Mouse (Mus musculus) midbrain, postnatal 0 days (tissue): ENCODE measurements around the gene Zfp644. TPM values are rescaled to one million over a fixed set of nuclear protein-coding genes. Genes with fewer than 3 reads are reported as not detected.

Source experiments
- ATAC-seq: fragments of 200-750 bp; cut with Nextera tagmentation; 2 replicates; pipeline ENCODE4 v1.8.0; 2017; ENCODE audit warnings: moderate number of reproducible peaks, mild to moderate bottlenecking, moderate TSS enrichment, moderate library complexity; ENCODE audit not compliant: low FRiP score
- DNase-seq: peaks from one replicate; pipeline ENCODE4 v3.0.0-alpha.2; 2015; ENCODE audit warnings: low spot score
- H3K27ac ChIP-seq: fragments of 300-500 bp; sonication (generic); 2 replicates; pipeline ENCODE4 v1.5.1; 2014; ENCODE audit warnings: low read depth, mild to moderate bottlenecking, low read length, mixed read lengths
- H3K27me3 ChIP-seq: fragments of 300-500 bp; sonication (generic); 2 replicates; pipeline ENCODE4 v1.6.1; 2014; ENCODE audit warnings: low read length, control low read depth, mixed read lengths; ENCODE audit not compliant: insufficient read depth
- H3K36me3 ChIP-seq: fragments of 300-500 bp; sonication (generic); 2 replicates; pipeline ENCODE4 v1.6.1; 2014; ENCODE audit warnings: low read length, control low read depth, mixed read lengths; ENCODE audit not compliant: insufficient read depth
- H3K4me1 ChIP-seq: fragments of 300-500 bp; sonication (generic); 2 replicates; pipeline ENCODE4 v1.6.1; 2014; ENCODE audit warnings: mild to moderate bottlenecking, control low read depth, antibody characterized with exemption, low read length, mixed read lengths; ENCODE audit not compliant: insufficient read depth
- H3K4me2 ChIP-seq: fragments of 300-500 bp; sonication (generic); 2 replicates; pipeline ENCODE4 v1.6.1; 2014; ENCODE audit warnings: low read depth, mild to moderate bottlenecking, low read length, mixed read lengths; ENCODE audit not compliant: poor library complexity, severe bottlenecking
- H3K4me3 ChIP-seq: fragments of 300-500 bp; sonication (generic); 2 replicates; pipeline ENCODE4 v1.5.1; 2014; ENCODE audit warnings: low read depth, mild to moderate bottlenecking, low read length, moderate library complexity
- H3K9ac ChIP-seq: fragments of 300-500 bp; sonication (generic); replicated peaks from 2 replicates; pipeline ENCODE4 v1.6.1; 2014; ENCODE audit warnings: mild to moderate bottlenecking, low read length, moderate library complexity, mixed read lengths; ENCODE audit not compliant: poor library complexity, severe bottlenecking
- H3K9me3 ChIP-seq: fragments of 300-500 bp; sonication (generic); 2 replicates; pipeline ENCODE4 v1.6.1; 2016; ENCODE audit warnings: low read length, control low read depth
- CTCF ChIP-seq: IDR thresholded peaks from 2 replicates; pipeline ENCODE4 v1.5.1; 2016; ENCODE audit warnings: antibody characterized with exemption, mild to moderate bottlenecking
- WGBS: fragments of 180-500 bp; shearing (Covaris S2); extraction: QIAGEN DNeasy Blood & Tissue Kit; methylation state at CpG from one replicate; pipeline ENCODE4 v1.1.7; 2014; 5-methylcytosine and 5-hydroxymethylcytosine counted together
- polyA plus RNA-seq: library from polyadenylated mRNA; unstranded; fragments of >200 nt; fragmentation: Nextera tagmentation; extraction: Ambion mirVana; gene quantifications from 2 replicates; pipeline ENCODE4 v1.2.1, GENCODE M21; 2015
- total RNA-seq: library from RNA; depleted of rRNA; stranded (reverse); fragments of >200 nt; gene quantifications from 2 replicates; pipeline ENCODE4 v1.2.3, GENCODE M21; 2014

The Zfp644 gene
- total and polyA plus RNA-seq, 2 experiments from 2014 or later = 72.2 to 89.7 TPM

DNA sequence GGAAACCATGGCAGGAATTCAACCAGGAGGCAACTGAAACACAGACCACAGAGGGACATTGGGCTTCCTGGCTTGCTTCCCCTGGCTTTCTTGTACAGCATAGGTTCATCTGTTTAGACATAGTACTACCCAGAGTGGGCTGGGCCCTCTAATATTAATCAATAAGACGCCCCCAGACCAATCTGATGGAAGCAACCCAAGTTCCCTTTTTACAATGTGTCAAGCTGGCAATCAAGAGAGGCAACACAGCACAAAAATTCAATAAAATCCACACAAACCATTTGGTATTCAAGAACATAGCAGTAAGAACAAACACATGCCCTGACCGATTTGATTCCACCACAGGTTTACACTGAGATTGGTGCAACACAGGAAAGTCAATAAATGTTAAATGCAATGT lies 82.1 kb downstream of the Zfp644 start:
- Histone ChIP-seq H3K4me2 (no peak overlapping the region), H3K9me3 (no peaks in the 10 kb centered on the region), H3K36me3 (no peaks in the 10 kb centered on the region), H3K27ac (no peak overlapping the region), H3K4me3 (no peak overlapping the region), H3K27me3 (no peaks in the 10 kb centered on the region), H3K4me1 (no peaks in the 10 kb centered on the region), H3K9ac (no peak overlapping the region)
- TF ChIP-seq CTCF = no peak
- ATAC-seq = no peak
- 91% methylated on average over 2 of the region's 2 CpGs for WGBS
- DNase-seq = no peak

DNA sequence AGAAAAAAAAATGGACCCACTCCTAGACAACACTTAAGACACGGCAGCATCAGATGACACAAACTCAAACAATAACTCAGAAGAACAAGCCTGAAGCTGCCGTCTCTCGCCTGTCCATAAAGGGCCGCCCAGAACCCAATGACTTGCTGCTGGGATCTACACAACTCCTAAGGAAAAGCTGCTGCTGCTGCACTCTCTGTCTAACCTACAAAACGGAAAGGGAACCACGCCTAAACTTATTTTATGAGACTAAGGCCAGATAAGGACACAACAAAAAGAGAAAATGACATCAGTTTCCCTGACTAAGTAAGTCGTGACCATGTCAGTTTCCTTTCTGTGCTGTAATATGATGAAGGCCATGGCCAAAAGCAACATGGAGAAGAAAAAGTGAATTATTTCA lies 82.5 kb downstream of the Zfp644 start:
- H3K4me3 ChIP-seq = no peak overlapping the region
- H3K9me3 ChIP-seq = no peaks in the 10 kb centered on the region
- no peak for DNase-seq
- no peak for TF ChIP-seq CTCF
- H3K9ac ChIP-seq = no peak overlapping the region
- ATAC-seq = no peak
- H3K36me3 ChIP-seq = no peaks in the 10 kb centered on the region
- 86% methylated on average over 7 of the region's 7 CpGs for WGBS
- no peak overlapping the region for H3K27ac ChIP-seq
- no peaks in the 10 kb centered on the region for H3K27me3 ChIP-seq
- no peak overlapping the region for H3K4me2 ChIP-seq
- H3K4me1 ChIP-seq = no peaks in the 10 kb centered on the region

- no peak for DNase-seq
- H3K9me3 ChIP-seq = no peaks in the 10 kb centered on the region
- no peak for ATAC-seq
- no peak overlapping the region for H3K4me2 ChIP-seq
- H3K9ac ChIP-seq = no peak overlapping the region
- no peak overlapping the region for H3K27ac ChIP-seq
- H3K4me1 ChIP-seq = no peaks in the 10 kb centered on the region
- no peak for TF ChIP-seq CTCF
- WGBS = 97% methylated on average over 2 of the region's 2 CpGs
- H3K36me3 ChIP-seq = no peaks in the 10 kb centered on the region
- H3K27me3 ChIP-seq = no peaks in the 10 kb centered on the region
- no peak overlapping the region for H3K4me3 ChIP-seq
Measured at GRCm38 (mm10) chr5:106612151-106612550, 84.9 kb downstream of the Zfp644 start.

DNA sequence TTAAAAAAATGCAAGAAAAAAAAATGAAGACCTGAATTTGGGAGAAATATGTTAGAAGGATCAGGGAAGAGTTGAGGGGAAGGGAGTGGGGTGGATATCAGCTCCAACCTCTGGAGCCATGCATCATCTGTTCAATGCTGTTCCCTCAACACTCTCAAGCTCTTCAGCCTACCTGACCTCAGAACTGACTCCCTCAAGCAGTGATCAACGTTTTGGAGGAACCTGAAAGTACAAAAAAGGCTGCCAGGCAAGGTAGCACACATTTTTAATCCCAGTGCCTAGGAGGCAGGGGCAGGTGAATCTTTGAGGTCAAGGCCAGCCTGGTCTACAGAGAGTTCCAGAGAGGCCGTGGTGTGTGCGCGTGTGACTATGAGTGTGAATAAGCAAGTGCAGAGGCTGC lies 88.3 kb downstream of the Zfp644 start, which contains the start of gene Gm17304:
Gm17304 (plus strand) TSS at position 301 of the 400 bp plus-strand sequence.
- no peak for ATAC-seq
- H3K27me3 ChIP-seq = no peaks in the 10 kb centered on the region
- no peak within 1 kb of the TSS for H3K4me3 ChIP-seq
- no peaks in the 10 kb centered on the region for H3K4me1 ChIP-seq
- H3K9me3 ChIP-seq = no peaks in the 10 kb centered on the region
- H3K9ac ChIP-seq = no peak within 1 kb of the TSS
- WGBS = 88% methylated on average over 4 of the region's 4 CpGs
- H3K4me2 ChIP-seq = no peak within 1 kb of the TSS
- no peaks in the 10 kb centered on the region for H3K36me3 ChIP-seq
- DNase-seq = no peak
- TF ChIP-seq CTCF = no peak
- H3K27ac ChIP-seq = no peak within 1 kb of the TSS

- DNase-seq = no peak
- Histone ChIP-seq H3K27ac (no peak overlapping the region), H3K9me3 (no peaks in the 10 kb centered on the region), H3K9ac (no peak overlapping the region), H3K4me2 (no peak overlapping the region), H3K36me3 (0 out of 2 replicates have a peak, but pooled peaks cover 3% of the 10 kb centered on the region), H3K4me1 (no peaks in the 10 kb centered on the region), H3K27me3 (no peaks in the 10 kb centered on the region), H3K4me3 (no peak overlapping the region)
- ATAC-seq = no peak
- TF ChIP-seq CTCF = no peak
- WGBS = 88% methylated on average over 5 of the region's 5 CpGs
Measured at GRCm38 (mm10) chr5:106607081-106607480, 90.0 kb downstream of the Zfp644 start.

DNA sequence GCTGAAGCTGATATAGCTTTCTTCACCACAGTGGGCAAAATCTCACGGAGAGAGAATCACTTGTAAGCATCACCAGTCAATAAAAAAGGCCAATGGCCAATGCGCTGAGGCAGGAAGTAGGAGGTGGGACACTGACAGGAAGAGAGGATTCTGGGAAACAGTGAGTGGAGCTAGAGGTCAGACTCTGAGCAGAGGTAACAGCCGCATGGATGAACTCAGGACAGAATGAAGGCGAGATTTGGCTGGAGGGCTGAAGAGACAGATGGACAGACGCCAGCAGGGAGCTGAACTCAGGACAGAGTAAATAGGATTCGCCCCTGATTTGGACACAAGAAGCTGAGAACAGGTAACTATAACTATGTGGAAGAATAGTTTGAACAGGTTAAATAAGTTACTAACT lies 92.0 kb downstream of the Zfp644 start:
- Histone ChIP-seq H3K27me3 (no peaks in the 10 kb centered on the region), H3K4me3 (no peak overlapping the region), H3K4me2 (no peak overlapping the region), H3K27ac (no peak overlapping the region), H3K4me1 (no peaks in the 10 kb centered on the region), H3K9me3 (no peaks in the 10 kb centered on the region), H3K36me3 (0 out of 2 replicates have a peak, but pooled peaks cover 5% of the 10 kb centered on the region), H3K9ac (no peak overlapping the region)
- ATAC-seq (no peak), DNase-seq (no peak)
- no peak for TF ChIP-seq CTCF
- WGBS = 89% methylated on average over 6 of the region's 6 CpGs
